Mouse (Mus musculus): ENCODE data around the gene Zkscan2. TPM values are rescaled to one million over a fixed set of nuclear protein-coding genes. Genes with fewer than 3 reads are reported as not detected.

Gene Zkscan2
- polyA plus RNA-seq, 1 experiment, result 0.06 TPM

DNA sequence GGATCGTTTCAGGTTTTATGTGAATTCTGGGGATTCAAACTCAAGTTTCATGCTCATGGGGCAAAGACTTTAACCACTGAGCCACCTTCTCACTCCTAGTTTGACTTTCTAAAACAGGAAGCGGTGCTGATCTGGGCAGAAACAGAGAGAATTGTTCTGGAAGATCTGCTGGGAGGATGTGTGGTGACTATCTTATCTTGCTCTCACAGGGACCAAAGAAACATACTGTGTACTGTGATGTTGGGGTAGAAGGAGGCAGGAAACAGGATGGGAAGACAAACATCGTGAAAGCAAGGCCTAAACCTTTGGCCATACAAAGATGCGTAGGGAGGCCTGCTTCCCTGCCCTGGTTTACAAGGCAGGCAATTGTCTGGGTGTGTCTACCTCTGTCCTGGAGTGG, 41.0 kb downstream of the Zkscan2 start:
- H3K27ac ChIP-seq (ENCODE audit: insufficient read depth, low read depth, low read length), result no peak overlapping the region
- no peak overlapping the region for H3K4me3 ChIP-seq (ENCODE audit: insufficient read depth, low read depth, low read length)
- no peaks in the 10 kb centered on the region for H3K36me3 ChIP-seq (ENCODE audit: control insufficient read depth, insufficient read depth, low read length)
- WGBS, result 83% methylated on average over 4 of the region's 4 CpGs
- TF ChIP-seq POLR2A (IDR thresholded peaks at IDR 0.05; ENCODE audit: low read depth, low read length) (no peak), CTCF (conservative IDR thresholded peaks at IDR 0.05; ENCODE audit: insufficient read depth, insufficient read length, low read depth, low read length) (no peak)
- H3K4me1 ChIP-seq (ENCODE audit: control insufficient read depth, insufficient read depth, low read length), result no peaks in the 10 kb centered on the region; the same call in 1 of the 2 replicates
- no peak for DNase-seq
- H3K27me3 ChIP-seq (replicated peaks; ENCODE audit: control insufficient read depth, insufficient read depth, low read length), result no peaks in the 10 kb centered on the region

- WGBS, result 94% methylated on average over 4 of the region's 4 CpGs
- Histone ChIP-seq H3K4me1 (ENCODE audit: control insufficient read depth, insufficient read depth, low read length) (peaks cover 4% of the 10 kb centered on the region), H3K27me3 (replicated peaks; ENCODE audit: control insufficient read depth, insufficient read depth, low read length) (no peaks in the 10 kb centered on the region), H3K36me3 (ENCODE audit: control insufficient read depth, insufficient read depth, low read length) (no peaks in the 10 kb centered on the region), H3K27ac (ENCODE audit: insufficient read depth, low read depth, low read length) (no peak overlapping the region), H3K4me3 (ENCODE audit: insufficient read depth, low read depth, low read length) (no peak overlapping the region)
- no peak for DNase-seq
- no peak for TF ChIP-seq CTCF (conservative IDR thresholded peaks at IDR 0.05; ENCODE audit: insufficient read depth, insufficient read length, low read depth, low read length)
- no peak for TF ChIP-seq POLR2A (IDR thresholded peaks at IDR 0.05; ENCODE audit: low read depth, low read length)
Observed at GRCm38 (mm10) chr7:123458309-123458708, 41.9 kb downstream of the Zkscan2 start.

DNA sequence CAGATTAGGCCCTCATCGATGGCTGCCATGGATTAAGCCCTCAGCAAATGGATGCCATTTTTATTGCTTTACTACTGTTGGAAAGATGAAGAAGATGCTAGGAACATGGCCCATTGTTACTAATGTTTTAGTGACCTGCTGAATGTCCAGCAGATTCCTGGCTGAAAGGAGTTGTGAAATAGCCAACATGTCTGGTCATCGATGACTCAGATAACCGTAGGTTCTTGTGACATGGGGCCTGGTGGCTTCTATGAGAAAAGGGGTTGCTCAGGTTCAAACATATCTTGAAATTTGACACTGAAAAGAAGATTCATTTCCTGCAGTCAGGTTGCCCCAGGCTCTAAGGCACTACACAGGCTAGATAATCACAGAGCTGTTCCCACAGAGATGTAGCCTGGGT, 45.2 kb downstream of the Zkscan2 start:
- no peak overlapping the region for H3K4me3 ChIP-seq (ENCODE audit: insufficient read depth, low read depth, low read length)
- no peaks in the 10 kb centered on the region for H3K36me3 ChIP-seq (ENCODE audit: control insufficient read depth, insufficient read depth, low read length)
- no peak for DNase-seq
- WGBS, result 93% methylated on average over 3 of the region's 3 CpGs
- no peak overlapping the region for H3K27ac ChIP-seq (ENCODE audit: insufficient read depth, low read depth, low read length)
- no peaks in the 10 kb centered on the region for H3K27me3 ChIP-seq (replicated peaks; ENCODE audit: control insufficient read depth, insufficient read depth, low read length)
- TF ChIP-seq CTCF (conservative IDR thresholded peaks at IDR 0.05; ENCODE audit: insufficient read depth, insufficient read length, low read depth, low read length) (no peak), POLR2A (IDR thresholded peaks at IDR 0.05; ENCODE audit: low read depth, low read length) (no peak)
- peaks cover 9% of the 10 kb centered on the region for H3K4me1 ChIP-seq (ENCODE audit: control insufficient read depth, insufficient read depth, low read length)

DNA sequence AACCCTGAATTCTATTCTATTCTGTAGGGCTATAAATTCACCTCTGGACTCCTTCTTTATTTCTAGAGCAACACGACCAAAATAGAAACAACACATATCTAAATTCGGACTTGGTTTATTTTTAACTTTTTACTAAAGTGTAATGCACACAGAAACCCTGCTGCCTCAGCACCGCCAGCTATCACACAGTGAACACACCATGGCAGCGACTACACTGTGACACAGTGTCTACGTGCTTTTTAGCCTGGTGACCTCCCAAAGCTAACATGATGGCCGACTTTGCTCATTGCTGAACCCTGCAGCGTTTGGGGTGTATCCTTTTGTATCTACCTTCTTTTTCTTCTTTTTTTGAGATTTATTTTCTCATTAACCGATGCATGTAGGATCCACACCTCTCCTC, 47.2 kb downstream of the Zkscan2 start:
- Histone ChIP-seq H3K4me3 (ENCODE audit: insufficient read depth, low read depth, low read length) (no peak overlapping the region), H3K27ac (ENCODE audit: insufficient read depth, low read depth, low read length) (no peak overlapping the region), H3K4me1 (ENCODE audit: control insufficient read depth, insufficient read depth, low read length) (peaks cover 9% of the 10 kb centered on the region), H3K27me3 (replicated peaks; ENCODE audit: control insufficient read depth, insufficient read depth, low read length) (no peaks in the 10 kb centered on the region), H3K36me3 (ENCODE audit: control insufficient read depth, insufficient read depth, low read length) (no peaks in the 10 kb centered on the region)
- DNase-seq, result no peak
- 37% methylated on average over 8 of the region's 8 CpGs for WGBS
- TF ChIP-seq POLR2A (IDR thresholded peaks at IDR 0.05; ENCODE audit: low read depth, low read length) (no peak), CTCF (conservative IDR thresholded peaks at IDR 0.05; ENCODE audit: insufficient read depth, insufficient read length, low read depth, low read length) (no peak)

DNA sequence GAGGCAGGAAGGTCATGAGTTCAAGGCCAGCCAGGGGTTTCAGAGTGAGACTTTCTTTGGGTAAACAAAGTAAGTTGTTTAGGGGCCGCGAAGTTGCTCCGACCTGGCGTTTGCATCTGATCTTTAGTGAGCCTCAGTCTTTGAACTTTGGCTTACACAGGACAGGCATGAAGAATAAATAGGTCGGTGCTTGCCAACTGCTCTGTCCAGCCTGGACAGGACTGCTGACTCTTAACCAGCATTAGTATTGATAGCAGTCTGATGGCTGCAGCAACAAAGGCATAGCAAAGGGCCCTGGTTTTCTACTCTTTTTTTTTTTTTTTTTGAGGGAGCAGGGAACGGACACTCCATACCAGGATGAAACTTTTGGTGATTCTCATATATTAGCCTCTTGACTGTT, 47.7 kb downstream of the Zkscan2 start:
- Histone ChIP-seq H3K27ac (ENCODE audit: insufficient read depth, low read depth, low read length) (no peak overlapping the region), H3K36me3 (ENCODE audit: control insufficient read depth, insufficient read depth, low read length) (no peaks in the 10 kb centered on the region), H3K4me3 (ENCODE audit: insufficient read depth, low read depth, low read length) (no peak overlapping the region), H3K4me1 (ENCODE audit: control insufficient read depth, insufficient read depth, low read length) (peaks cover 9% of the 10 kb centered on the region), H3K27me3 (replicated peaks; ENCODE audit: control insufficient read depth, insufficient read depth, low read length) (no peaks in the 10 kb centered on the region)
- 15% methylated on average over 6 of the region's 6 CpGs for WGBS
- TF ChIP-seq POLR2A (IDR thresholded peaks at IDR 0.05; ENCODE audit: low read depth, low read length), result no peak
- no peak for TF ChIP-seq CTCF (conservative IDR thresholded peaks at IDR 0.05; ENCODE audit: insufficient read depth, insufficient read length, low read depth, low read length)
- peak; percentile 78 for DNase-seq

DNA sequence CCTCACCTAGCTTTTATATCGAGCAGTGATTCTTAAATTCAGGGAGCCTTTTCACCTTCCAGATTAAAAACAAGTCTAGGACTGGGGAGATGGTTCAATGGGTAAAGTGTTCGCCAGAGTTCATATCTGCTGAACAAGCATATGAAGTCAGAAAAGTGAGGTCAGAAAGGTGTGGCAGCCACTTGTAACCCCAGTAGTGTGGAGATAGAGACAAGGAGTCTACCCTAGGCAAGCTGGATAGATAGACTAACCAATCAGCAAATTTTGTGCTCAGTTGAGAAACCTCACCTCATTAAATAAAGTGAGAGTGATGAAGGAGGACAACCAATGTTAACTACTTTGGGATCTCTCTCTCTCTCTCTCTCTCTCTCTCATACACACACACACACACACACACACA, 49.7 kb downstream of the Zkscan2 start:
- Histone ChIP-seq H3K4me1 (ENCODE audit: control insufficient read depth, insufficient read depth, low read length) (peaks cover 9% of the 10 kb centered on the region), H3K27ac (ENCODE audit: insufficient read depth, low read depth, low read length) (no peak overlapping the region), H3K36me3 (ENCODE audit: control insufficient read depth, insufficient read depth, low read length) (no peaks in the 10 kb centered on the region), H3K27me3 (replicated peaks; ENCODE audit: control insufficient read depth, insufficient read depth, low read length) (no peaks in the 10 kb centered on the region), H3K4me3 (ENCODE audit: insufficient read depth, low read depth, low read length) (no peak overlapping the region)
- TF ChIP-seq POLR2A (IDR thresholded peaks at IDR 0.05; ENCODE audit: low read depth, low read length) (no peak), CTCF (conservative IDR thresholded peaks at IDR 0.05; ENCODE audit: insufficient read depth, insufficient read length, low read depth, low read length) (no peak)
- DNase-seq, result no peak
- 87% methylated on average over 2 of the region's 2 CpGs for WGBS

DNA sequence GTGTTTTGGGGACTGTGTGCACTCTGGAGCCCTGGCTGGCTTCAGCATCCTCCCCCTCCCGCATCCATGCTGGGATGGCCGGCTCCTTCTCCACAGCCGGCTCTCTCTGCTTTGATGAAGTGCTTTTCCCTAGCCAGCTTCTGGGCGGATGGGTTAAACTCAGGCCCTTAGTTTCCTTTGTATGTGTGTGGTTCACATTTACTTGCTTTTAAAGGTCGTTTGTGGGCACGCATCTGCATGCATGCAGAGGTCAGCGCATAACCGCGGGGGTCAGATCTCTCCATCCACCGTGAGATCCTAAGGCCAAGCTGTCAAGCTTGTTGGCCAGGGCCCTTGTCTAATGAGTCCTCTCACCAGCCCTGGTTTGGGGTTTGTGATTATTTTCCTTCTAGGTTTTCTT, 50.6 kb downstream of the Zkscan2 start:
- WGBS, result 66% methylated on average over 10 of the region's 10 CpGs
- TF ChIP-seq CTCF (conservative IDR thresholded peaks at IDR 0.05; ENCODE audit: insufficient read depth, insufficient read length, low read depth, low read length) (no peak), POLR2A (IDR thresholded peaks at IDR 0.05; ENCODE audit: low read depth, low read length) (no peak)

DNA sequence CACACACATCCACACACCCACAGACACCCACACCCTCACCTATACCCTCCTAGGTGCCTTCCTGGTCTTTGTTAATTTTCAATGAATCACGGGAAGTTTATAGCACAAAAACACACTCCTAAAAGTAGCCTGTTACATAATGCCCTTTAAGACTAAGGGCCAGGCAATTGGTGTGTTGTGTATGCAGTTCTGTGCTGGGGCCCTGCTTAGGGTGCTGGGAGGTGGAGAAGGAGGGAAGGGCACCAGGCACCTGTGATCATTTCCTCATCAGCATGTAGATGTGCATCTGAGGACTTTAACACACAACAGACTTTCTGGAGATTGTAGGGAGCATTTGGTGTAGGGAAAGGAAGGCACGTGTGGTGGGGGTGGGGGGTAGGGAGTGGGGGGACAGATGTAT, 51.5 kb downstream of the Zkscan2 start:
- WGBS, result 80% methylated on average over 2 of the region's 2 CpGs
- DNase-seq, result no peak
- Histone ChIP-seq H3K4me3 (ENCODE audit: insufficient read depth, low read depth, low read length) (no peak overlapping the region), H3K27me3 (replicated peaks; ENCODE audit: control insufficient read depth, insufficient read depth, low read length) (no peaks in the 10 kb centered on the region), H3K4me1 (ENCODE audit: control insufficient read depth, insufficient read depth, low read length) (peaks cover 7% of the 10 kb centered on the region), H3K27ac (ENCODE audit: insufficient read depth, low read depth, low read length) (no peak overlapping the region), H3K36me3 (ENCODE audit: control insufficient read depth, insufficient read depth, low read length) (no peaks in the 10 kb centered on the region)
- TF ChIP-seq POLR2A (IDR thresholded peaks at IDR 0.05; ENCODE audit: low read depth, low read length), result no peak
- no peak for TF ChIP-seq CTCF (conservative IDR thresholded peaks at IDR 0.05; ENCODE audit: insufficient read depth, insufficient read length, low read depth, low read length)

More for the DNA sequence above, 50.6 kb downstream of the Zkscan2 start:
- H3K4me3 ChIP-seq (ENCODE audit: insufficient read depth, low read depth, low read length), result no peak overlapping the region
- no peak for DNase-seq
- H3K4me1 ChIP-seq (ENCODE audit: control insufficient read depth, insufficient read depth, low read length), result peaks cover 9% of the 10 kb centered on the region
- H3K27me3 ChIP-seq (replicated peaks; ENCODE audit: control insufficient read depth, insufficient read depth, low read length), result no peaks in the 10 kb centered on the region
- no peaks in the 10 kb centered on the region for H3K36me3 ChIP-seq (ENCODE audit: control insufficient read depth, insufficient read depth, low read length)
- no peak overlapping the region for H3K27ac ChIP-seq (ENCODE audit: insufficient read depth, low read depth, low read length)
